In the genomic region with DNA sequence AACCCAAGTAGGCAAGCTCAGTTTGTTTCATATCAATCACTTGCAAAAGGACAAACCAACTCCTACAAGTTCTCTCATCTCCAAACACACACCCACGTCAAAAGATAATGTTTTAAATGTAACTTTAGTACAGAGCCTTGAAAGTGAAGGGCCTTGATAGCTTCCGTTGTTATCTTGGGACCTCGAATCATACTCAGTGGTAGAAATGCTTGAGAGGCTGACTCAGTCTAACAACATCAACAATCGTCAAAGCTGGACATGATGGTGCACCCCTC, we compare ENCODE assay signal across 11 mouse cellular contexts. TPM values are rescaled to one million over a fixed set of nuclear protein-coding genes. Genes with fewer than 3 reads are reported as not detected.
DNase-seq lines count a peak whose midpoint lies in the region; ATAC-seq and TF ChIP-seq lines count a peak whose summit lies in the region.
"Had no signal": no experiment of that assay in that cellular context is flagged by ENCODE, and none has a peak within 500 bp of the region (broad histone marks: within the 10 kb centered on the region; RNA-seq: fewer than 3 reads in every experiment).

No protein-coding gene starts in this region.

- H3K4me1 ChIP-seq in heart, embryonic 12.5 days (replicated peaks): peaks cover 40% of the 10 kb centered on the region
- H3K4me1 ChIP-seq in G1E (ENCODE audit: insufficient read depth, low read depth, low read length): peaks cover 49% of the 10 kb centered on the region
- H3K4me1 ChIP-seq in hindbrain, embryonic 11.5 days (replicated peaks; ENCODE audit: control insufficient read depth, insufficient read depth, low read length): peaks cover 20% of the 10 kb centered on the region

- H3K9ac ChIP-seq in heart, embryonic 12.5 days: peak overlapping the region; percentile 88
- peak overlapping the region; percentile 95 for H3K9ac ChIP-seq in hindbrain, embryonic 11.5 days (ENCODE audit: low read depth, low read length)

- no peak for TF ChIP-seq CTCF in G1E (IDR thresholded peaks at IDR 0.05; ENCODE audit: low read depth, low read length)

- no peaks in the 10 kb centered on the region for H3K27me3 ChIP-seq in heart, embryonic 12.5 days (replicated peaks)
- H3K27me3 ChIP-seq in G1E (ENCODE audit: insufficient read depth, low read length): no peaks in the 10 kb centered on the region
- no peaks in the 10 kb centered on the region for H3K27me3 ChIP-seq in hindbrain, embryonic 11.5 days (ENCODE audit: control insufficient read depth, insufficient read depth, low read length)

- no peak for DNase-seq in heart, adult 18-20 months
- no peak for DNase-seq in G1E (ENCODE audit: low spot score)
- no peak for DNase-seq in hindbrain, embryonic 11.5 days (ENCODE audit: low spot score)
- DNase-seq in layer of hippocampus, adult 8-10 months (ENCODE audit: low spot score in 2 of 2): no peak
- no peak for DNase-seq in adrenal gland, postnatal 10 days
- DNase-seq in left cerebral cortex, postnatal 4 days: no peak
- DNase-seq: cerebellum, adult 11 months; layer of hippocampus, postnatal 36 days had no signal

- peak overlapping the region; percentile 85 for H3K4me3 ChIP-seq in heart, embryonic 12.5 days
- H3K4me3 ChIP-seq in G1E (ENCODE audit: low read depth, low read length): peak overlapping the region; percentile 82; the same call in 1 of the 2 replicates
- H3K4me3 ChIP-seq in hindbrain, embryonic 11.5 days (ENCODE audit: low read depth, low read length): peak overlapping the region; percentile 76

- H3K27ac ChIP-seq in heart, embryonic 12.5 days (ENCODE audit: poor library complexity, severe bottlenecking): peak overlapping the region; percentile 100; the same call in 1 of the 2 replicates
- H3K27ac ChIP-seq in hindbrain, embryonic 11.5 days (ENCODE audit: low read depth, low read length): no peak overlapping the region

- 42% methylated on average over 4 of the region's 4 CpGs for WGBS in heart, embryonic 12.5 days
- WGBS in hindbrain, embryonic 11.5 days: 87% methylated on average over 4 of the region's 4 CpGs

- ATAC-seq in heart, embryonic 12.5 days (ENCODE audit: insufficient number of reproducible peaks, low FRiP score): no peak
- no peak for ATAC-seq in G1E (ENCODE audit: extremely low read depth, insufficient number of reproducible peaks, low FRiP score, poor library complexity, severe bottlenecking)
- ATAC-seq in hindbrain, embryonic 11.5 days (ENCODE audit: low FRiP score): no peak
- ATAC-seq in megakaryocyte-erythroid progenitor cell, adult 5-6 weeks (replicated peaks; ENCODE audit: low FRiP score, low TSS enrichment, poor library complexity, severe bottlenecking): 0 out of 2 replicates have a peak, but pooled peaks have one; percentile 8

- H3K36me3 ChIP-seq in heart, embryonic 12.5 days: peaks cover 49% of the 10 kb centered on the region
- H3K36me3 ChIP-seq in G1E (replicated peaks): peaks cover 68% of the 10 kb centered on the region
- H3K36me3 ChIP-seq in hindbrain, embryonic 11.5 days (ENCODE audit: control insufficient read depth, insufficient read depth, low read length): peaks cover 6% of the 10 kb centered on the region; the same call in 1 of the 2 replicates

- H3K4me2 ChIP-seq in heart, embryonic 12.5 days: peak overlapping the region; percentile 92
- peak overlapping the region; percentile 72 for H3K4me2 ChIP-seq in hindbrain, embryonic 11.5 days (replicated peaks; ENCODE audit: low read depth, low read length)

- intact Hi-C loops in left cerebral cortex, postnatal 4 days (cut with DNase I): no loop called here

- H3K9me3 ChIP-seq in heart, embryonic 12.5 days (replicated peaks): no peaks in the 10 kb centered on the region
- no peaks in the 10 kb centered on the region for H3K9me3 ChIP-seq in G1E (replicated peaks)
- no peaks in the 10 kb centered on the region for H3K9me3 ChIP-seq in hindbrain, embryonic 11.5 days (ENCODE audit: control insufficient read depth, low read length)

RNA-seq across cellular contexts. Expression of a gene that starts 1.0 kb away (rescaled TPM):
- polyA plus RNA-seq in heart, embryonic 12.5 days (2016; fragmentation: Nextera tagmentation; extraction: Ambion mirVana): 117 and 124 TPM in 2 replicates
- 100 to 1,000 TPM in 1 of 2 experiments, 10 to 100 TPM in 1; 98.2 to 111 TPM for total RNA-seq in heart, adult 18-20 months (2021)
- total RNA-seq in G1E (2014; fragmentation: Nextera tagmentation) (166 and 262 TPM in 2 replicates), G1E (2017) (127 and 167 TPM in 2 replicates)
- 138 and 163 TPM in 2 replicates for polyA plus RNA-seq in G1E (2012)
- polyA plus RNA-seq in hindbrain, embryonic 11.5 days (2014; fragmentation: Nextera tagmentation; extraction: Ambion mirVana): 49.7 and 60.4 TPM in 2 replicates
- total RNA-seq in megakaryocyte-erythroid progenitor cell, adult 5-6 weeks (2014; fragmentation: Nextera tagmentation): 105 and 175 TPM in 2 replicates
- total RNA-seq in megakaryocyte-erythroid progenitor cell, adult 5-6 weeks (2017): 211 and 304 TPM in 2 replicates
- total RNA-seq in layer of hippocampus, adult 8-10 months (2022): 10 to 100 TPM; 39.3 to 62.9 (median 50.6) TPM
- total RNA-seq in adrenal gland, postnatal 10 days (2021): 100 to 1,000 TPM; 171 to 192 TPM
- total RNA-seq in left cerebral cortex, postnatal 4 days (2021): 10 to 100 TPM; 49.1 to 59.1 TPM

RNA-seq across cellular contexts. Expression of a gene that starts 1.4 kb away (rescaled TPM):
- polyA plus RNA-seq in heart, embryonic 12.5 days (2016; fragmentation: Nextera tagmentation; extraction: Ambion mirVana): 57.2 and 61.2 TPM in 2 replicates
- total RNA-seq in heart, adult 18-20 months (2021): 10 to 100 TPM; 38.4 to 52.4 TPM
- 9.4 and 9.8 TPM in 2 replicates for total RNA-seq in G1E (2014; fragmentation: Nextera tagmentation)
- total RNA-seq in G1E (2017): 60.0 and 61.0 TPM in 2 replicates
- 1.6 and 1.9 TPM in 2 replicates for polyA plus RNA-seq in G1E (2012)
- polyA plus RNA-seq in hindbrain, embryonic 11.5 days (2014; fragmentation: Nextera tagmentation; extraction: Ambion mirVana): 60.3 and 64.7 TPM in 2 replicates
- 9.6 and 12.7 TPM in 2 replicates for total RNA-seq in megakaryocyte-erythroid progenitor cell, adult 5-6 weeks (2014; fragmentation: Nextera tagmentation)
- total RNA-seq in megakaryocyte-erythroid progenitor cell, adult 5-6 weeks (2017): 19.4 and 42.2 TPM in 2 replicates
- 10 to 100 TPM; 63.3 to 89.5 (median 69.0) TPM for total RNA-seq in layer of hippocampus, adult 8-10 months (2022)
- 100 to 1,000 TPM in 1 of 2 experiments, 10 to 100 TPM in 1; 90.4 to 108 TPM for total RNA-seq in adrenal gland, postnatal 10 days (2021)
- total RNA-seq in left cerebral cortex, postnatal 4 days (2021): 10 to 100 TPM; 63.2 to 67.5 TPM

RNA-seq across cellular contexts. Expression of a gene that starts 15.0 kb away (rescaled TPM):
- polyA plus RNA-seq in heart, embryonic 12.5 days (2016; fragmentation: Nextera tagmentation; extraction: Ambion mirVana): 20.4 and 26.4 TPM in 2 replicates
- 10 to 100 TPM; 24.3 to 27.9 TPM for total RNA-seq in heart, adult 18-20 months (2021)
- total RNA-seq in G1E (2014; fragmentation: Nextera tagmentation) (48.5 and 54.7 TPM in 2 replicates), G1E (2017) (18.6 and 23.2 TPM in 2 replicates)
- polyA plus RNA-seq in G1E (2012): 31.2 and 105 TPM in 2 replicates
- polyA plus RNA-seq in hindbrain, embryonic 11.5 days (2014; fragmentation: Nextera tagmentation; extraction: Ambion mirVana): 26.5 and 41.1 TPM in 2 replicates
- total RNA-seq in megakaryocyte-erythroid progenitor cell, adult 5-6 weeks (2014; fragmentation: Nextera tagmentation): 28.7 and 30.4 TPM in 2 replicates
- 6.7 and 8.3 TPM in 2 replicates for total RNA-seq in megakaryocyte-erythroid progenitor cell, adult 5-6 weeks (2017)
- total RNA-seq in layer of hippocampus, adult 8-10 months (2022): 10 to 100 TPM; 46.2 to 69.0 (median 51.0) TPM
- 10 to 100 TPM; 41.7 to 54.1 TPM for total RNA-seq in adrenal gland, postnatal 10 days (2021)
- total RNA-seq in left cerebral cortex, postnatal 4 days (2021): 10 to 100 TPM; 47.1 to 54.1 TPM

RNA-seq across cellular contexts. Expression of a gene that starts 15.1 kb away (rescaled TPM):
- 25.5 and 25.8 TPM in 2 replicates for polyA plus RNA-seq in heart, embryonic 12.5 days (2016; fragmentation: Nextera tagmentation; extraction: Ambion mirVana)
- total RNA-seq in heart, adult 18-20 months (2021): 10 to 100 TPM in 1 of 2 experiments, 1 to 10 TPM in 1; 9.3 to 10.8 TPM
- total RNA-seq in G1E (2014; fragmentation: Nextera tagmentation) (21.4 and 23.8 TPM in 2 replicates), G1E (2017) (12.6 and 14.1 TPM in 2 replicates)
- polyA plus RNA-seq in G1E (2012): 14.5 and 18.3 TPM in 2 replicates
- 25.4 and 27.4 TPM in 2 replicates for polyA plus RNA-seq in hindbrain, embryonic 11.5 days (2014; fragmentation: Nextera tagmentation; extraction: Ambion mirVana)
- total RNA-seq in megakaryocyte-erythroid progenitor cell, adult 5-6 weeks (2014; fragmentation: Nextera tagmentation): 19.7 and 22.9 TPM in 2 replicates
- total RNA-seq in megakaryocyte-erythroid progenitor cell, adult 5-6 weeks (2017): 6.1 and 12.0 TPM in 2 replicates
- total RNA-seq in layer of hippocampus, adult 8-10 months (2022): 10 to 100 TPM; 58.7 to 64.7 (median 60.9) TPM
- total RNA-seq in adrenal gland, postnatal 10 days (2021): 10 to 100 TPM; 10.5 to 15.4 TPM
- 10 to 100 TPM; 63.9 to 71.7 TPM for total RNA-seq in left cerebral cortex, postnatal 4 days (2021)

RNA-seq across cellular contexts. Expression of a gene that starts 20.8 kb away (rescaled TPM):
- polyA plus RNA-seq in heart, embryonic 12.5 days (2016; fragmentation: Nextera tagmentation; extraction: Ambion mirVana): 0.50 and 1.3 TPM in 2 replicates
- total RNA-seq in heart, adult 18-20 months (2021): under 1 TPM in 1 of 2 experiments, not detected in 1; 0.54 TPM
- total RNA-seq in G1E (2014; fragmentation: Nextera tagmentation) (not detected in 2 replicates), G1E (2017) (0.17 TPM in 1 of 2 replicates, not detected in the other)
- not detected in 2 replicates for polyA plus RNA-seq in G1E (2012)
- 0.56 and 1.1 TPM in 2 replicates for polyA plus RNA-seq in hindbrain, embryonic 11.5 days (2014; fragmentation: Nextera tagmentation; extraction: Ambion mirVana)
- not detected in 2 replicates for total RNA-seq in megakaryocyte-erythroid progenitor cell, adult 5-6 weeks (2014; fragmentation: Nextera tagmentation)
- total RNA-seq in megakaryocyte-erythroid progenitor cell, adult 5-6 weeks (2017): not detected in 2 replicates
- total RNA-seq in layer of hippocampus, adult 8-10 months (2022): not detected
- total RNA-seq in adrenal gland, postnatal 10 days (2021): 1 to 10 TPM; 1.8 to 1.9 TPM
- total RNA-seq in left cerebral cortex, postnatal 4 days (2021): not detected
- total RNA-seq: layer of hippocampus, postnatal 36 days had no signal
- polyA plus RNA-seq: CD4-positive, CD25-positive, alpha-beta regulatory T cell, adult 4 months had no signal
